Mouse (Mus musculus) erythroblast, embryonic 14.5 days (primary cell): Measurements from ENCODE around the gene Csk.

ENCODE experiments used
- GATA1 ChIP-seq: IDR thresholded peaks from 2 replicates; pipeline ENCODE4 v1.6.1; 2012; ENCODE audit warnings: low read length, inconsistent platforms, mixed read lengths
- TAL1 ChIP-seq: IDR thresholded peaks from 3 replicates; pipeline ENCODE4 v1.6.1; 2012; ENCODE audit warnings: low read length, inconsistent platforms, mixed read lengths

DNA sequence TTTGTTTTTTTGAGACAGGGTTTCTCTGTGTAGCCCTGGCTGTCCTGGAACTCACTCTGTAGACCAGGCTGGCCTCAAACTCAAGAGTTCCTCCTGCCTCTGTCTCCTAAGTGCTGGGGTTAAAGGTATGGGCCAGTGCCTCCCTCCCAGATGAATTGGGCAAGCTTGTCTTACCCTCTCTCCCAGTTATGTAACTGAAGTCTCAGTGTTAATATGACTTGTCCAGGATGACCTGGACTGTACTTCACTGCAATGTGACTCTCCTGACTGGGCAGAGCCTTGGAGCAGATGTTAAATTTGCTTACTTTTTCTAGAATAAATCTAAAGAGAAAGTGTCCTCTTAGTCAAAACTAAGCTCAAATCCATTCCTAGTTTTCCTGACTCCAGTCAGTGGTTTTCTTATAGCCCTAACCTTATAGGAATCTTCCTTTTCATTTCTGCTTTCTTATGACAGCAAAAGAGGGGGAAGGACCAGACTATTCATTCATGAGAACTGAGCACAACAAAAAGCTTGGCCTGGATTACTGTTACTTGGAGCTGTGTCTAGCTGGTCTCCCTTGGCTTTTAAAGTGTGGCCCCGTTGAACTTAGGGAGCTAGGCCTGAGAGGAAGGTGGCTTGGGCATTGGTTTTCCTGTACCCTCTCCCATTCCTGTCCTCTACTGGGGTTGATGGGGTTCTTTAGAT, 45.2 kb upstream of the Csk start:
- TF ChIP-seq GATA1 (no peak), TAL1 (no peak)
